Mouse (Mus musculus) mouse trophoblast stem cell (cell line): ENCODE data around the gene Swap70.

Source experiments
- in situ Hi-C, 2 experiments: fragments of 300-500 bp; cut with MseI, MboI; formaldehyde crosslinking; loops; 2 replicates in 1 of 2; 3 replicates in 1 of 2; pipeline ENCODE4 v1.15.1; 2025

The Swap70 gene

GRCm38 (mm10) chr7:110298739-110299410, 77.4 kb downstream of the Swap70 start:
- in situ Hi-C loops: loop anchor here in 1 of 2 experiments (25.0 kb wide), 1 partner anchor 338 kb away; the partner anchor contains the start of gene Adm

GRCm38 (mm10) chr7:110302886-110303285, 81.4 kb downstream of the Swap70 start:
- in situ Hi-C loops: loop anchor here in 1 of 2 experiments (10.0 kb wide), 1 partner anchor 332 kb away; no protein-coding TSS in a partner anchor

GRCm38 (mm10) chr7:110305486-110305885, 84.0 kb downstream of the Swap70 start:
- in situ Hi-C loops: loop anchor here in 1 of 2 experiments (10.0 kb wide), 1 partner anchor 329 kb away; no protein-coding TSS in a partner anchor

- in situ Hi-C loops: loop anchor here in 1 of 2 experiments (10.0 kb wide), 1 partner anchor 329 kb away; no protein-coding TSS in a partner anchor
Observed at GRCm38 (mm10) chr7:110306281-110306680, 84.8 kb downstream of the Swap70 start.

- in situ Hi-C loops: loop anchor here in 1 of 2 experiments (10.0 kb wide), 1 partner anchor 327 kb away; no protein-coding TSS in a partner anchor
Observed at GRCm38 (mm10) chr7:110307741-110308140, 86.2 kb downstream of the Swap70 start.

- in situ Hi-C loops: loop anchor here in 1 of 2 experiments (10.0 kb wide), 1 partner anchor 326 kb away; no protein-coding TSS in a partner anchor
Observed at GRCm38 (mm10) chr7:110309246-110309645, 87.7 kb downstream of the Swap70 start.

- in situ Hi-C loops: no loop called here
Observed at GRCm38 (mm10) chr7:110313392-110314055, 92.0 kb downstream of the Swap70 start.

- in situ Hi-C loops: no loop called here
Observed at GRCm38 (mm10) chr7:110314401-110314890, 92.9 kb downstream of the Swap70 start.

- in situ Hi-C loops: no loop called here
Observed at GRCm38 (mm10) chr7:110315352-110315751, 93.8 kb downstream of the Swap70 start.

GRCm38 (mm10) chr7:110317412-110317811, 95.9 kb downstream of the Swap70 start:
- in situ Hi-C loops: no loop called here

GRCm38 (mm10) chr7:110318971-110319519, 97.5 kb downstream of the Swap70 start:
- in situ Hi-C loops: no loop called here

GRCm38 (mm10) chr7:110321106-110321505, 99.6 kb downstream of the Swap70 start:
- in situ Hi-C loops: no loop called here

GRCm38 (mm10) chr7:110324852-110325251, 103.3 kb downstream of the Swap70 start:
- in situ Hi-C loops: no loop called here

- in situ Hi-C loops: no loop called here
Observed at GRCm38 (mm10) chr7:110325381-110326110, 104.0 kb downstream of the Swap70 start.
